Mouse (Mus musculus): ENCODE data around the gene Dnajc12. TPM values are rescaled to one million over a fixed set of nuclear protein-coding genes. Genes with fewer than 3 reads are reported as not detected.

Dnajc12 gene
- total and polyA plus RNA-seq, 3 experiments = 0.83 to 3.7 (median 1.5) TPM

- no peak for TF ChIP-seq POLR2A (IDR thresholded peaks at IDR 0.05; ENCODE audit: low read depth, low read length)
- TF ChIP-seq ETS1 (conservative IDR thresholded peaks at IDR 0.05; ENCODE audit: low read depth, low read length) = no peak
- no peak for TF ChIP-seq SIN3A (IDR thresholded peaks at IDR 0.05; ENCODE audit: low read length)
- no peak for TF ChIP-seq BHLHE40 (IDR thresholded peaks at IDR 0.05; ENCODE audit: low read depth, low read length)
- TF ChIP-seq MAX (IDR thresholded peaks at IDR 0.05; ENCODE audit: low read length) = no peak
Measured at GRCm38 (mm10) chr10:63412756-63413155, 30.5 kb downstream of the Dnajc12 start.

GRCm38 (mm10) chr10:63415287-63415686 lies 33.0 kb downstream of the Dnajc12 start:
- no peaks in the 10 kb centered on the region for H3K79me2 ChIP-seq (replicated peaks; ENCODE audit: control insufficient read depth, extremely low read depth, insufficient read depth, poor library complexity, severe bottlenecking)
- H3K36me3 ChIP-seq (replicated peaks in 1 of 2; ENCODE audit: control insufficient read depth in 1 of 2, insufficient read depth in 1 of 2, low read length in 1 of 2) = no peaks in the 10 kb centered on the region
- no peak overlapping the region for H3K27ac ChIP-seq (ENCODE audit: insufficient read depth, low read depth)
- no peak overlapping the region for H3K4me2 ChIP-seq (ENCODE audit: insufficient read depth, low read depth, poor library complexity, severe bottlenecking)
- no peak overlapping the region for H3K4me3 ChIP-seq (replicated peaks in 1 of 3; ENCODE audit: low read depth in 2 of 3, low read length in 2 of 3, poor library complexity in 1 of 3)
- no peak for DNase-seq (ENCODE audit: extremely low read depth)
- peaks cover 0 to 13% of the 10 kb centered on the region in 2 experiments; a peak in 3 of 4 replicates for H3K4me1 ChIP-seq (ENCODE audit: control insufficient read depth in 1 of 2, insufficient read depth in 2 of 2)
- dilution Hi-C loops (cut with MboI; ENCODE audit: extremely low pct_ligation_motif_present, extremely low pct_unique_long_range_greater_than_20kb, low sequenced_read_pairs) (no loop called here), in situ Hi-C loops (cut with MboI; ENCODE audit: low pct_ligation_motif_present, low pct_unique_long_range_greater_than_20kb, low sequenced_read_pairs) (no loop called here)
- no peaks in the 10 kb centered on the region for H3K27me3 ChIP-seq (replicated peaks)
- no peak for TF ChIP-seq MYC (IDR thresholded peaks at IDR 0.05; ENCODE audit: low read depth, low read length)
- no peak for TF ChIP-seq TBP (conservative IDR thresholded peaks at IDR 0.05; ENCODE audit: low read depth, low read length)
- TF ChIP-seq TCF12 (IDR thresholded peaks at IDR 0.05; ENCODE audit: low read depth, low read length) = no peak
- TF ChIP-seq HCFC1 (IDR thresholded peaks at IDR 0.05; ENCODE audit: low read depth, low read length) = no peak
- no peak for TF ChIP-seq ZNF384 (IDR thresholded peaks at IDR 0.05; ENCODE audit: low read depth, low read length)
- TF ChIP-seq SIN3A (IDR thresholded peaks at IDR 0.05; ENCODE audit: low read length) = no peak
- no peak for TF ChIP-seq MAZ (IDR thresholded peaks at IDR 0.05; ENCODE audit: low read depth, low read length)
- TF ChIP-seq POLR2AphosphoS2 (IDR thresholded peaks at IDR 0.05; ENCODE audit: low read depth, low read length) = no peak
- TF ChIP-seq MXI1 (IDR thresholded peaks at IDR 0.05; ENCODE audit: low read depth, low read length) = no peak
- TF ChIP-seq MAX (IDR thresholded peaks at IDR 0.05; ENCODE audit: low read length) = no peak
- no peak for TF ChIP-seq RAD21 (IDR thresholded peaks at IDR 0.05; ENCODE audit: low read depth, low read length)
- TF ChIP-seq PAX5 (IDR thresholded peaks at IDR 0.05; ENCODE audit: low read length) = no peak
- no peak for TF ChIP-seq GABPA (IDR thresholded peaks at IDR 0.05; ENCODE audit: insufficient replicate concordance, low read depth, low read length)
- TF ChIP-seq POLR2A (IDR thresholded peaks at IDR 0.05; ENCODE audit: low read depth, low read length) = no peak
- no peak for TF ChIP-seq JUN (IDR thresholded peaks at IDR 0.05; ENCODE audit: insufficient read depth, low read depth, low read length)
- TF ChIP-seq E2F4 (IDR thresholded peaks at IDR 0.05; ENCODE audit: insufficient replicate concordance, low read depth, low read length) = no peak
- no peak for TF ChIP-seq ELF1 (IDR thresholded peaks at IDR 0.05; ENCODE audit: low read depth, low read length)
- no peak for TF ChIP-seq UBTF (IDR thresholded peaks at IDR 0.05; ENCODE audit: low read depth, low read length)
- no peak for TF ChIP-seq MEF2A (IDR thresholded peaks at IDR 0.05; ENCODE audit: borderline replicate concordance, low read depth, low read length)
- H3K9ac ChIP-seq (ENCODE audit: insufficient read depth, low read depth) = no peak overlapping the region
- no peaks in the 10 kb centered on the region for H3K9me3 ChIP-seq (replicated peaks; ENCODE audit: low read length)

More at GRCm38 (mm10) chr10:63412756-63413155, 30.5 kb downstream of the Dnajc12 start:
- Histone ChIP-seq H3K9ac (ENCODE audit: insufficient read depth, low read depth) (no peak overlapping the region), H3K27me3 (replicated peaks) (no peaks in the 10 kb centered on the region), H3K4me2 (ENCODE audit: insufficient read depth, low read depth, poor library complexity, severe bottlenecking) (peak overlapping the region; percentile 25; the same call in 1 of the 2 replicates), H3K9me3 (replicated peaks; ENCODE audit: low read length) (no peaks in the 10 kb centered on the region), H3K79me2 (replicated peaks; ENCODE audit: control insufficient read depth, extremely low read depth, insufficient read depth, poor library complexity, severe bottlenecking) (no peaks in the 10 kb centered on the region), H3K4me1 (ENCODE audit: control insufficient read depth in 1 of 2, insufficient read depth in 2 of 2) (peaks cover 0 to under 1% of the 10 kb centered on the region in 2 experiments; a peak in 1 of 4 replicates), H3K36me3 (replicated peaks in 1 of 2; ENCODE audit: control insufficient read depth in 1 of 2, insufficient read depth in 1 of 2, low read length in 1 of 2) (no peaks in the 10 kb centered on the region), H3K4me3 (replicated peaks in 1 of 3; ENCODE audit: low read depth in 2 of 3, low read length in 2 of 3, poor library complexity in 1 of 3) (no peak overlapping the region), H3K27ac (ENCODE audit: insufficient read depth, low read depth) (no peak overlapping the region)
- no peak for DNase-seq (ENCODE audit: extremely low read depth)
- dilution Hi-C loops (cut with MboI; ENCODE audit: extremely low pct_ligation_motif_present, extremely low pct_unique_long_range_greater_than_20kb, low sequenced_read_pairs) (no loop called here), in situ Hi-C loops (cut with MboI; ENCODE audit: low pct_ligation_motif_present, low pct_unique_long_range_greater_than_20kb, low sequenced_read_pairs) (no loop called here)

Data from CH12.LX (cell line).